Mouse (Mus musculus): ENCODE measurements around the gene Grid1.

GRCm38 (mm10) chr14:34844166-34844565 is 24.3 kb downstream of the Grid1 start:
- no peak for TF ChIP-seq GATA1 (IDR thresholded peaks at IDR 0.05; ENCODE audit: borderline replicate concordance, low read length)
- no peak for TF ChIP-seq FLI1 (IDR thresholded peaks at IDR 0.05; ENCODE audit: low read length)
